Mouse (Mus musculus) thymus, postnatal 14 days (tissue): ENCODE results near the gene Pip5k1c.

Experiments used
- DNase-seq: peaks from one replicate; pipeline ENCODE4 v3.0.0; 2021

The Pip5k1c gene

DNA sequence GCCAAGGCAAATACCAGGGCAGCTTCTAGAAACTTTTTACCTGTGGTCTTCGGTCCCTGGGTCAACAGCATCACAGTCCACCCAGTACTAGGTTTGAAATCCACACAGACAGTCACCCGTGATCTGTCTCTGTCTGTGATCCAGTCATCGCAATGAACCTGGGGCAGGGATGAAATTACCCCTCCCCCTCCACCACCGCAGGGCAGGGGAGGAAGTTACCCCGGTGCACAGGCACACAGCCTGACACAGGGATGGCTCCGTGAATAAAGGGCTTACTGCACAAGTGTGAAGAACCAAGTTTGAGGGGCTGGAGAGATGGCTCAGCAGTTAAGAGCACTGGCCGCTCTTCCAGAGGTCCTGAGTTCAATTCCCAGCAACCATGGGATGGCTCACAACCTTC, 11.0 kb downstream of the Pip5k1c start:
- DNase-seq: peak; percentile 82

DNA sequence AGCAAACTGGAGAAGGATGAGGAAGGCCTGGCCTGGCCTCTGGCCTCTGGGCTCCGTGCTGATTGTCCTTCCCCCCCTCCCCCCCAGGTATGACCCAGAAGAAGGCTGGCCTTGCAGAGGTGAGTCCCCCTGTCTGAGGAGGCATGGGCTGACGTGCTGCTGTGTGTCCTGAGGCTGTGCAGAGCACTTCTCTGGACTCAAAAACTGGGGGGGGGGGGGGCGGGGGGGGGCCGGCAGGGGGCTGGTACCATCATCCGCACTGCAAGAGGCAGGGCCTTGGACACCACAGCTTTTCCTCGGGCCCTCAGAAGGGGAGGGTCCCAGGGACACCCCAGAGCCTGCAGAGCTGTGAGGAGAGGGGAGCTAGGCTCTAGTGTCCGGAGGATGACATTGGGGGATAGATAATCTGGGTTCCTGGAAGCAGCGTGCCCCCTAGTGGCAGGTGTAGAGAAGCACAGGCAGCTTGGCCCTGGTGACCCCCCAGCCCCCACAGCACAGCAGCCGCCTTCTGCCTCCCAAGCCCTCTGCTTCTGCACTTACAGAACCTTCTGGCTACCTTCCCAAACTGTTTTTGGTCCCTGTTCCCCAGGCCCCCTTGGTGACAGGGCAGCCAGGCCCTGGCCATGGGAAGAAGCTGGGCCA, 12.0 kb downstream of the Pip5k1c start:
- peak; percentile 77 for DNase-seq

DNA sequence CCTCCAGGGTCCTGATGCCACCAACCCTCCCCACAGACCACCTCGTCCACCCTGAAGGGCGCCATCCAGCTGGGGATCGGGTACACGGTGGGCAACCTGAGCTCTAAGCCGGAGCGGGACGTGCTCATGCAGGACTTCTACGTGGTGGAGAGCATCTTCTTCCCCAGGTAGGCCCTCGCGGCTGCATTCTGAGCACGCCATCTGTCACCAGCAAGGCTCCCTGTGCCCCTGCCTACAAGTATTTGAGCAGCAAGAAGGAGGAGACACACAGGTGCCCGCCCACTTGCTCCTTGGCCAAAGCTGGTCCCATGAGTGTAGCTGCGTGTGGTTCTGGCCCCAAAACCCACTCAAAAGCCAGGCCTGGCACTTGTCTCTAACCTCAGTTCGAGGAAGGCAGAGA, 12.9 kb downstream of the Pip5k1c start:
- no peak for DNase-seq

DNA sequence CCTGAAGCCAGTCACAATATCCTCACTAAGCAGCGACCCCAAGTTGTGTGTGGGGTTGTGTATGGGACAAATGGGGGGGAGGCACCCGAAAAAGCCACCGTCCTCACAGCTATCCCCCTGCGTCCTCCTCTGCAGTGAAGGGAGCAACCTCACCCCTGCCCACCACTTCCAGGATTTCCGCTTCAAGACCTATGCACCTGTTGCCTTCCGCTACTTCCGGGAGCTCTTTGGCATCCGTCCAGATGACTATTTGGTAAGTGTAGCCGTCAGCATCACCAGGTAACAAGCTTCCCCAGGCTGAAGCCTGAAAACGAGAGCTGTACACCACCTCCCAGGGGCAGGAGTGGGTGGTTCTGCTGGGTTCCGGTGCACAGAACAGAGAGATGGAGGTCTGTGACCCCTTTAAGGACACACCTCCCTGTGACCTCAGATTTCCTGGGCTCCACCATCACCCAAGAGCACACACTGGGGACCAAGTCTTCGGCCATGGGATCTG, 13.5 kb downstream of the Pip5k1c start:
- no peak for DNase-seq

DNA sequence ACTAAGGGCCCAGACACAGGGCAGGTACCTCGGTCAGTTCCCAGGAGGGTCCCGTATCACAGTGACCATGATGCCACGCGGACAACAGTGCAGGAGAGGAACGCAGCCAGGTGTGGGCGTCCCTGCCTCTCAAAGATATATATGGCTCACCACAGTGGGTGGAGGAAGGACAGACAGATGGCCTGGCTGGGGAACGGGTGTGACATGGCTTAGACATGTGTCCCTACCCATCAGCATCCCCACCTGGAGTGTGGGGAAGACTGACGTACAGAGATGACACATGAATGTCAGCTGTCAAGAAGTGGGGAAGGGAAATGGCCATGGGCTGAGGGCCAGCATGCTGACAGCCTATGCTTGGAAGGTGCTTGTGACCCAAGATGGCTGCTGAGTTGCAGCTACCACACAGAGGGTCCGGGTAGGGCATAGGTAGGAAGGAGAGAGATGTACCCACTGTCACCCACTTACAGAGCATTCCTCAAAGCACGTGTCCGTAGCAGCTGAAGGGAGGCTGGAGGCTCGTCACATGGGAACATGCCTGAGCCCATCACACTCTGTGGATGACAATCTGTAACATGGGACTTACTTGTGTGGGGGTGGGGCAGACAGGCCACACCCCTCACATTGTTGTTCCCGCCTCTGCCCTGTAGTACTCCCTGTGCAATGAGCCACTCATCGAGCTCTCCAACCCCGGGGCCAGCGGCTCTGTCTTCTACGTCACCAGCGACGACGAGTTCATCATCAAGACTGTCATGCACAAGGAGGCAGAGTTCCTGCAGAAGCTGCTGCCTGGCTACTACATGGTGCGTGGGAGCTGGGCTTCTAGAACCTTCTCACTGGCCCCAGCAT, 14.3 kb downstream of the Pip5k1c start:
- no peak for DNase-seq

DNA sequence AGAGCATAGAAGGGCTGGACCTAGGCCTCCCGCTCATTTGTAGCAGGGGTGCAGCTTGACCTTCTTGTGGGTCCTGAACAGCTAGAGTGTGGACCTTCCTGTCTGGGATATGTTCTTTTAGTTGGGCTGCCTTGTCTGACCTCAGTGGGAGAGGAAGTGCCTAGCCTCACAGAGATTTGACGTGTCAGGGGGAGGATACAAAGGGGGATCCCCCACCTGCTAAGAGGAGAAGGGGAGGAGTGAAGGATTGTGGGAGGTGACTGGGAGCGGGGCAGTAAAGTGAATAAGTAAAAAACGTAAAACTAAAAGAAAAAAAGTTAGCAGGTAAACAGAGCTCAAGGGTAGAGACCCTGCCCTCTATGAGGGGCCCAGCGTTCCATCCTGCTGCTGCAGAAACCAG, 16.8 kb downstream of the Pip5k1c start:
- no peak for DNase-seq

DNA sequence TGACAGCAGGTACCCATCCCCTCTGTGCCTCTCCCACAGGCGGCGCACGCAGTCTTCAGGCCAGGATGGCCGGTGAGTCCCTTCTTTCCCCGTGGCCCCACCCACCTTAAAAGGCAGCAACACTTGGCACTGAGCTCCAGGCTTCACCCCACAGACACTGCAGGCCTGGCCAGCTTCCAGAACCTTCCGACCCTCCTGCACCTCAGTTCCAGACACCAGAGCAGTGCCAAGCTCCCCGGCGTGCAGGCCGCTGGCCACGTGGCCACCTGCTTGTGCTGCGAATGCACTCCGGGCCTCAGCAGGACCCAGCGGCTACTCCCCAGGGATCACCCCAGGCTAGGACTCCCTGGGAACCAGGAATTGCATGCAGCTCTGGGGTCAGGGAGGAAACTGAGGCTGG, 20.8 kb downstream of the Pip5k1c start:
- no peak for DNase-seq

DNA sequence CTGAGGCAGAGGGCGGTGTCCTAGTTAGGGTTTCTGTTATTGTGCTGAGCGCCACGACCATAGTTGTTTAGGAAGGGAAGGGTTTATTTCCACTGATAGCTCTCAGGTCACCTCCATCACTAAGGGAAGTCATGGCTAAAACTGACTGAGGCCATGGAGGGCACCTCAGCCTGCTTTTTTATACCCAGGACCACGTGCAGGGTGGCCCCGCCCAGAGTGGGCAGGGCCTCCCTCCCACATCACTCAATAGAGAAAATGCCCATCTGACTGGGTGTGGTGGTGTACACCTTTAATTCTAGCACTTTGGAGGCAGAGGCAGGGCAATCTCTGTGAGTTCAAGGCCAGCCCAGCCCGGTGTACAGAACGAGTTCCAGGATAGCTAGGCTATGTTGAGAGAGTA, 21.4 kb downstream of the Pip5k1c start:
- no peak for DNase-seq

DNA sequence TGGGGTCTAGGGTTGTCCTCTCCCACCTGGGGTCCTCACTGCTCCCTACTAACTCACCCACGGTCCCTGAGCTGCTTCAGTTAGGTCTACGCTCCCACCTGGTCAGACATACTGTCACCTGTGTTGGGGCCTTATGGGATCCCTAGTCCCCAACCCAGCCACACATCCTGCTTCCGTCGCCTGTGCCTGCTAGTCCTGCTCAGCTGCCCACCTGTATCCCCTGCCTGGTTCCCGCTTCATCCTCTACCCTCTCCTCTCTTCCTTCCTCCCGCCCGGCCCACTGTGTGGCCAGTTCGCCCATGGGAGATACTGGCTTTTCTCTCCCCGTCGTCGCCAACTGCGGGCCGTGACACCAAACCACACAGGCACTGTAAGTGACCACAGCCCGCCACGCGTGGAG, 22.8 kb downstream of the Pip5k1c start:
- no peak for DNase-seq

DNA sequence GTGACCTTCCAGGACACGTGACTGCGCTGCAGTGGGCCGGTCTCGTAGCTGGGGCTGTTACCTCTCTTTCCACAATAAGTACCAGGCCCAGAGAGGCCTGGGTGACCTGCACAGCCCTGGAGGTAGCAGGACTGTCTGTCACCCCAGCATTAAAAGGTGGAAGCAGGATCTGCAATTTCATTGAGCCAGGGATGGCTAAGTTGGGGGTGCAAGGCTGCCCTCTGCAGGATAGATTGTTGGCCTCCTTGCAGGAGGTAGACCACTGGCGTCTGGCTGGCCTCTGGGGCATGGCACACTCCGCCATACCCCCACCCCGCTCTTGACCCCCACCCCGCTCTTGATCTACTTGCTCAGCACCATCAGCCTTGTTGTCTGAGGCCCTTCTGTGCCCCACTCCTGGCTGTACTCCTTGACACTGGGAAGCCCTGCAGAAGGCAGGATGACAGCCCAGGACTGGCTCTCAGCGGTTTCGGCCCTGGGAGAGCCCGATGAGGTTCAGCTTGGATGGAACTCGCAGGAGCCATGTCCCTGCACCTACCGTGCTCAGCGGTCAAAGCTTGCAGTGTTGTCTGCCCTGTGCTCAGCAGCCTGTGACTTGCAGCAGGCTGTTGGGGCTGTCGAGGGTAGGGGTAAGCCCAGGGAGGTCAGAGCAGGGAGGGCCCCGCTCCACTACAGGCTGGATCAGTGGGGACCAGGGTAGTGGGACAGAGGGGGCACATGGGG, 23.7 kb downstream of the Pip5k1c start:
- DNase-seq: peak; percentile 62

DNA sequence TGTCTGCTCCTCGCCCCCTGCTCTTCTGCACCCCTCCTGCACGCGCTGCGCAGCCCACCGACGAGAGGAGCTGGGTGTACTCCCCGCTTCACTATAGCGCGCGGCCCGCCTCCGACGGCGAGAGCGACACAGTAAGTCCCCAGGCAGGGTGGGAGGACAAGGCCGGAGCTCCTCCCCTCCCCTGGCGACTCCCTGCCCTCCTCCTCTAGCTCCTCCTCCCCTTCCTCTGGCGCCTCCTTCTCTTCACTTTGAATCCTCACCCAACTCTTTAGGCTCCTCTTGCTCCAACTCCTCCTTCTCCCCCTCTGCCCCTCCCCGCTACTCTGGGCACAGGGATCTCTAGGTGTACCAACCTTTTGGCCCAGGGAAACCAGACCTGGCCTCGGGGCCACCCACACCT, 24.5 kb downstream of the Pip5k1c start:
- peak; percentile 59 for DNase-seq

DNA sequence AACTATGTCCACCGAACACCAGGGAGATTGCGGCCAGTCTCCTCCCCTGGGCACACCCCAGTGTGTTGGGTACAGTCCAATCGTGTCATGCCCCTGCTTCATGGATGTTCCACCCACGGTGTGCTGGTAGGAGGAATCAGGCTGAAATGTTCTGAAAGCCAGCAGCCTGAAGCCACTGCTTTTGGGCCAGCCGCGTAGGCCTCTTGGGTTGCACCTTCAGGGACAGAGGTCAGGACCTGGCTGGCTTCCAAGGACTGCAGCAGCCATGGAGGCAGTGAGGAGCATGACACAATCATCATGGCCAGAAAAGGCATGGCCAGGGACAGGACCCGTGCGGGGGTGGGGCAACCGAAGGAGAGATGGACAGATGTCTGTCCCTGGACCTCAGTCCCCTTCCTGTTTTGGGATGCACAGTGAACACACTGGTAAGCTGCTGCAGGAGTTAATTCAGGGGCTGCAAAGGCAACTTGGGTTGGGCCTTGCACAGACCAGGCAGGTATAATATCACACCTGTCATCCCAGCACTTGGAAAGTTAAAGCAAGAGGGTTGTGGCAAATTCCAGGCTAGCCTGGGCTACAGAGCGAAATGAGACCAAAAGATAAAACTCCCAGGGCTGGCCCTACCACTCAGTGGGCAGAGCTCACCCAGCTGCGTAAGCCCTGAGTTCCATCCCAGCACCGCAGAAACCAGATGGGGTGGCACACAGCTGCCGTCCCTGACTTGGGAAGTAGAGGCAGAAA, 26.0 kb downstream of the Pip5k1c start:
- DNase-seq: no peak

DNA sequence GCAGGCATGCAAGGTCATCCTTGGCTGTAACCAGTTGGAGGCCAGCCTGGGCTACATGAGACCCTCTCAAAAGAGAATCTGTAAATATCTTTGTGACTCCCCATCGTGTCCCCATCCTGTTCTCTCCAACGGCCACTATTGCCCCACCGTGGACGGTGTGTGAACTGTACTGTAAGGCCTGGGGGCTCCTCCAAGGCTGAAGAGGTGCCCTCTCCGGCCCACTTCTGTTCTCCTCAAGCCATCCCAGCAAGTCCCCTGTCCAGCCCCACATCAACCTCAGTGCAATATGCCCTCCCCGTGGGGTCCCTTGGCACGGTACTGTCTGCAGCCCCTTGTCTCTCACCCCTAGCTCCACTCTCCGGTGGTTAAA, 26.6 kb downstream of the Pip5k1c start:
- DNase-seq: peak; percentile 43

DNA sequence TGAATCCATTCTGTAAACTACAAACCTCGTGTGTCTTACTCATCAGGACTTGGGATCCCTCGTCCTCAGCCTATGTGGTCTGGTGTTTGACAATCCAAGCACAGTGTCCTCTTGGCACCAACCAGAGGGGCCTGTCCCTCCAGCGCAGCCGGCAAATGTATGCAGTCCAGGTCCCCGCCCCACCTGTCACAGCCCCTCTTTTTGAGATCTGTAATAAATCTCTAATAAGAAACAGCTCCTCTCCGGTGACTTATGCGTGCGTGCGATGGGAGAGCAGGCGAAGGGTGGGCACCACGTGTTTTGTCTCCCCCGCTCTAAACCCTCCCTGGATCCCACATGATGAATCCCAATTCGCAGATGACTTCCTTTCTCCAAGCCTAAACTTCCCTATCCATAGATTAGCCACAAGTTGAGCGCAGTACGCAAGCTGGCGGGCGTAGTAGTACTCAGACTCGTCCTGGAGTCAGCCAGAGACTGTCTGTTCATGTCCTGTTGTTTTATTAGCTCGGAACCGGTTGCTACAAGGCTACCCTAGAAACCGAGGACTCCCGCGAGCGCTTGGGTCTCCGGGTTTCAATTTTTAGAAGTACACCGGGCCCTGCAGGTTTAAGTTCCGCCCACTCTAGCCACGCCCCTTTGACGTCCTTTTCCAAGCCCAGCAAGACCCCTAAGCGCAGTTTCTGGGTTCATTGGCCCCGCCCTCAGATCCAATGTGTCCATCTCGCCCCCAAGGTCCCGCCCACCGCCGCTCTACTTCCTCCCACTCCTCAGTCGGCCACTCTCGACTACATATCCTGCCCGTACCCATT, 27.2 kb downstream of the Pip5k1c start:
- peak; percentile 97 for DNase-seq

DNA sequence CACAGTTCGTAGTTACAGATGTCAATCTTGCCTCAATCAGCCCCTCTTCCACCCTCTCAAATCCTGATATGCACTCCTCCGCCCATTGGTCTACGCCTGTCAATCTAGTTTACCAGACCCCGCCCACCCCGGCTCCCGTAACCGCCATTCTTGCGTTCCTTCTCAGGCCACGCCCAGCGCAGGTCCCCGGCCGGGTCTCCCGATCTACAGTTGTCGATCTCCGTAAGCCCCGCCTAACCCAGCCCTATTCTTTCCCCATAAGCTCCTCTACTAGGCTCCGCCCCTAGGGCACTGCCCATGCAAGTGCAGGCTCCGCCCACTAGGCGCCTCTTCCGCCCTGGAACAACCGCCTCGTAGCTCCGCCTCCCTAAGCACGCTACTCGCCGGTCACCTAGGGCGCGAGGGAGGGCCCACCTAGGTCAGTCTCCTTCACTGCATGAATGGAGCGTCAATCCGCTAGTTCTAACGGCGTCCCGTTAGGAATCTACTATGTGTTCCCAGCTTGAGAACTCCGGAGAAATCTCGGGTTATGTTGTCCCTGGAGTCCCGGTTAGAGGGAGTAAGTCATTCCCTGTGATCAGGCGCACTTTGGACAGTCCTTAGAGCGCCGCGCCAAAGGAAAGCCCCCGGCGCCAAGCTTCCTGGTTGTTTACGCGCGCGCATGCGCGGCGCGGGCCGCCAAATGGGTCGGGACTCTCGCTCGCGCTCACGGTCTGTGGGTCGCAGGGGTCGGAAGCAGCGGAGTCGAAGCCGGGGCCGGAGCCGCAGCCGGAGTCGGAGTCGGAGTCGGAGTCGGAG, 28.0 kb downstream of the Pip5k1c start, which contains the start of gene Cactin:
TSS of gene Cactin (plus strand) at position 554 of the 798 bp plus-strand sequence.
- peak; percentile 100 for DNase-seq

DNA sequence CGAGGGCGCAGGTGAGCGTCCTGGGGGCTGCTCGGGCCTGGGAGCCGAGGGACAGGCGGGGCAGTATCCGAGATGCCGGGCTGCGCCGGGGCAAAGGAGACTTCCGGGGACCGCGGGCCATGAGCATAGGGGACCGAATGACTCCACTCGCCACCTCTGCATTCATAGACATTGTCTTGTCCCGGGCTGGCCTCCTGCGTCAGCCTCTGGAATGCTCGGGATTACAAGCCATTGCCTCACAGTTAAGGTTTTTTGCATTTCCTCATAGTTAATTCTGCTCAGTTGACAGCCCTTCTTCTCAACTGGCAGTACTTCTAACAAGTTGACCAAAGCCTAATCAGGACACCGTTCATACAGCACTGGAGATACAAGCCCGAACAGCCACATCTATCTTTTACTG, 28.7 kb downstream of the Pip5k1c start:
- DNase-seq: no peak

DNA sequence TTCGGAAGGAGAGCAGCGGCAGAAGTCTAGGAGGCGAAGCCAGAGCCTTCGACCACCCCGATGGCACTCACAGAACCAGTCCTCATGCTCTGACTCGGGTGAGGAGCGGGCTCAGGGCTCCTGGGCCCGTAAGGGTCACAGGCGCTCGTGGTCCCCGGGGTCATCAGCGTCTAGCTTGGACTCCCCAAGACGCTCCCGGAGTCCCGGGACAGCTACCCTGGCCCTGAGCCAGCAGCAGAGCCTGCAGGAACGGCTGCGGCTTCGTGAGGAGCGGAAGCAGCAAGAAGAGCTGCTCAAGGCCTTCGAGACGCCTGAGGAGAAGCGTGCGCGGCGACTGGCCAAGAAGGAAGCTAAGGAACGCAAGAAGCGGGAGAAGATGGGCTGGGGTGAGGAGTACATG, 29.7 kb downstream of the Pip5k1c start:
- DNase-seq: no peak

DNA sequence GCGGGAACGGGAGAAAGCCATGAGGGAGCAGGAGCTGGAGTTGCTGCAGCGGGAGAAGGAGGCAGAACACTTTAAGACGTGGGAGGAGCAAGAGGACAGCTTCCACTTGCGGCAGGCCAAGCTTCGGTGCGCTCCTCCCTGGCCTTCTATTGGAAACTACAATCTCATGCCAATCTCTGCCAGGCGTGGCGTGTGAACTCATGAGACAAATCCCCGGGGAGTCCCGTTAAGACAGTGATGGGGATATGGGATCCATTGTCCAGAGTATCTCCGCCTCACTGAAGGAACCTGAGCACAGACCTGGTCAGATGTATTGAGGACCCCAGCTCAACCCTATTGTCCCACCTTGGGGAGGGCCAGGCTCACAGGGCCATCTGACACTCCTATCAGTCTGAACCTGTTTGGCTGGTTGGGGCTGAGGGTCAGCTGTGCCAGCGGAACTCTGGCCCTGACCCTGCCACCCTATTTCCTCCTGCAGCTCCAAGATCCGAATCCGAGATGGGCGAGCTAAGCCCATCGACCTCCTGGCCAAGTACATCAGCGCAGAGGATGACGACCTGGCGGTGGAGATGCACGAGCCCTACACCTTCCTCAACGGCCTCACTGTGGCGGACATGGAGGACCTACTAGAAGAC, 30.5 kb downstream of the Pip5k1c start:
- DNase-seq: no peak

DNA sequence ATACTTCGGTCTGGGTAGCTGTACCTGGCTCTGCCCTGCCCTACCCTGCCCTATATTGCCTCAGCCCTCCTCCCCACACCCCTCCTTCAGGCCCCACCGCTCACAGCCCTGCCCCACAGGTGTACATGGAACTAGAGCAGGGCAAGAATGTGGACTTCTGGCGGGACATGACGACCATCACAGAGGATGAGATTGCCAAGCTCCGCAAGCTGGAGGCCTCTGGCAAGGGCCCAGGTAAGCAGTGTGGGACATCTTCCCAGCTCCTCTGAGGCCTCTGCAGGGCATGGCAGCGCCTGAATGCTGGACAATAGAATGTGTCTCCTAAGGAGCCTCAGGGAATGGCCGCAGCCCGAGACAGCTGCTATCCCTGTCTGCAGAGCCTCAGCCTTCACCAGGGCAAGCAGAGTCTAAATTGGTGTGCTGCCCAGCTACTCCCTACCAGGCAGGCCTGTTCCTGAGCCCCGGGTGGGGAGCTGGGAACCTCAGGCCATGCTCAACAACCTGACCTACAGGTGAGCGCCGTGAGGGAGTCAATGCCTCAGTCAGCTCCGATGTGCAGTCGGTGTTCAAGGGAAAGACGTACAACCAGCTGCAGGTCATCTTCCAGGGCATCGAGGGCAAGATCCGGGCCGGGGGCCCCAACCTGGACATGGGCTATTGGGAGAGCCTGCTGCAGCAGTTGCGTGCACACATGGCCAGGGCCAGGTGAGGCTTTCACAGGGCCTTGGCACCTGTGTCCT, 31.2 kb downstream of the Pip5k1c start:
- DNase-seq: no peak

DNA sequence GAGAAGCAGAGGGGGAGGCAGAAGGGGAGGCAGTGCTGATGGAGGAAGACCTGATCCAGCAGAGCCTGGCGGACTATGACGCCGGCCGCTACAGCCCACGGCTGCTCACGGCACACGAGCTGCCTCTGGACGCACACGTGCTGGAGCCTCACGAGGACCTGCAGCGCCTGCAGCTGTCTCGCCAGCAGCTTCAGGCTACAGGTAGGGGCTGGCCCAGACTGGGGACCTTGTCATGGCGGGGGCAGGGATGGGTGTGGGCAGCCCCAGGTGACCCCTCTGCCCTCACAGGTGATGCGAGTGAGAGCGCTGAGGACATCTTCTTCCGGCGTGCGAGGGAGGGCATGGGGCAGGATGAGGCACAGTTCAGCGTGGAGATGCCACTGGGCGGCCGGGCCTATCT, 32.4 kb downstream of the Pip5k1c start:
- no peak for DNase-seq
